Mouse (Mus musculus) midbrain, embryonic 15.5 days (tissue): ENCODE measurements around the gene Zpbp2. TPM values are rescaled to one million over a fixed set of nuclear protein-coding genes. Genes with fewer than 3 reads are reported as not detected.

Source experiments
- ATAC-seq: fragments of 200-750 bp; cut with Nextera tagmentation; replicated peaks from 2 replicates; pipeline ENCODE4 v1.8.0; 2017; ENCODE audit warnings: moderate TSS enrichment
- H3K27ac ChIP-seq: fragments of 300-500 bp; sonication (generic); 2 replicates; pipeline ENCODE4 v1.5.1; 2015; ENCODE audit warnings: mild to moderate bottlenecking, inconsistent platforms
- H3K27me3 ChIP-seq: fragments of 300-500 bp; sonication (generic); replicated peaks from 2 replicates; pipeline ENCODE4 v1.6.1; 2015; ENCODE audit warnings: inconsistent platforms
- H3K36me3 ChIP-seq: fragments of 300-500 bp; sonication (generic); replicated peaks from 2 replicates; pipeline ENCODE4 v1.6.1; 2015; ENCODE audit warnings: inconsistent platforms
- H3K4me1 ChIP-seq: fragments of 300-500 bp; sonication (generic); 2 replicates; pipeline ENCODE4 v1.6.1; 2015; ENCODE audit warnings: inconsistent platforms
- H3K4me2 ChIP-seq: fragments of 300-500 bp; sonication (generic); 2 replicates; pipeline ENCODE4 v1.6.1; 2015; ENCODE audit warnings: inconsistent platforms, mild to moderate bottlenecking, moderate library complexity
- H3K4me3 ChIP-seq: fragments of 300-500 bp; sonication (generic); 2 replicates; pipeline ENCODE4 v1.5.1; 2015; ENCODE audit warnings: mild to moderate bottlenecking, inconsistent platforms
- H3K9ac ChIP-seq: fragments of 300-500 bp; sonication (generic); 2 replicates; pipeline ENCODE4 v1.6.1; 2015; ENCODE audit warnings: mild to moderate bottlenecking, inconsistent platforms
- H3K9me3 ChIP-seq: fragments of 300-500 bp; sonication (generic); 2 replicates; pipeline ENCODE4 v1.6.1; 2016; ENCODE audit warnings: inconsistent platforms
- WGBS: fragments of 180-500 bp; shearing (Covaris S2); methylation state at CpG from one replicate; pipeline ENCODE4 v1.1.7; 2015; ENCODE audit warnings: mixed read lengths; 5-methylcytosine and 5-hydroxymethylcytosine counted together
- polyA plus RNA-seq: library from polyadenylated mRNA; unstranded; fragments of >200 nt; fragmentation: Nextera tagmentation; extraction: Ambion mirVana; gene quantifications from 2 replicates; pipeline ENCODE4 v1.2.1, GENCODE M21; 2015

The Zpbp2 gene
- polyA plus RNA-seq = 0.14 TPM in 1 of 2 replicates, not detected in the other

DNA sequence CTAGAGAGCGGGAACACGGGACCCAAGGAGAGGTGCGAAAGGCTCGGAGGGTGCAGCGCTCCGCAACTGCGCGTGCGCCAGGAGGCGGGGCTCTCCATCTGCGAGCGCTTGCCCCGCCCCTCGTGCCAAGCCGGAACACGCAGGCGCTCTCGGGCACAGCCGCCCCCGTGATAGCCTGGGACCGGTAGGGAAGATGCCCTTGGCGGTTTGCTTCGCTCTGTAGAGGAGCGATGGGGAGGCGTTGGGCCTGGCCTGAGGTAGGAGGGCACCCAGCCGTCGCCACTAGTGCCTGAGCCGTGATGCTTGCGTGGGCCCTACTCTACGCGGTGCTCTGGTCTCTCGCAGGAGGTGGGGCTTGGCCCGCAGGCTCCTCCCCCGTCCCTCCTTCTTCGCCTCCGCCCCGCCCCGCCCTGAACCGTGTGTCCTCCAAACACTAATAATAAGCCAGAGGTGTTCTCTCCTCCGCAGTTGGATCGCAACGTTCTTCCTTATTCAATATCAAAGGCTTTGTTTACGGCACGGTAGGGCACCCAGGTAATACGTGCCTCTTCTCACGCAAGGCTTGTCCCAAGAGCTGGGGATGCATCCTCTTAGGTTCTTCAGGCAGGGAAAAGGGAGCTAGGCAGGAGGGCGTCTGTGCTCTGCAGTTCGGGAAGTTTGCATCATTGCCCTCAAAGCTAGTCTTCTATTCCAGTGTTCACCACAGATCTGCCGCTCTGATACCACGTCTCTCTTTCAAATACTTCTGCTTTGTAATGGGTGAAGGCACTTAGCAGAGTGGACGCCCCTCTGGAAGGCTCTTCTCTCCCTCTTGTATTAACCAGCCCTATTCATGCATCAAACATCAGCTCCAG is at the start of gene Zpbp2:
TSS of gene Zpbp2 (plus strand) at position 123 of the 854 bp plus-strand sequence.
- WGBS = under 1% methylated on average over 51 of the region's 51 CpGs
- peak within 1 kb of the TSS; percentile 89 for H3K27ac ChIP-seq
- peak within 1 kb of the TSS; percentile 65 for H3K9ac ChIP-seq
- no peaks in the 10 kb centered on the region; the same call in 1 of the 2 replicates for H3K9me3 ChIP-seq
- no peaks in the 10 kb centered on the region for H3K36me3 ChIP-seq
- peak within 1 kb of the TSS; percentile 77 for H3K4me2 ChIP-seq
- peak; percentile 97 for ATAC-seq
- H3K27me3 ChIP-seq = peaks cover 42% of the 10 kb centered on the region
- peaks cover 11% of the 10 kb centered on the region for H3K4me1 ChIP-seq
- H3K4me3 ChIP-seq = peak within 1 kb of the TSS; percentile 55

DNA sequence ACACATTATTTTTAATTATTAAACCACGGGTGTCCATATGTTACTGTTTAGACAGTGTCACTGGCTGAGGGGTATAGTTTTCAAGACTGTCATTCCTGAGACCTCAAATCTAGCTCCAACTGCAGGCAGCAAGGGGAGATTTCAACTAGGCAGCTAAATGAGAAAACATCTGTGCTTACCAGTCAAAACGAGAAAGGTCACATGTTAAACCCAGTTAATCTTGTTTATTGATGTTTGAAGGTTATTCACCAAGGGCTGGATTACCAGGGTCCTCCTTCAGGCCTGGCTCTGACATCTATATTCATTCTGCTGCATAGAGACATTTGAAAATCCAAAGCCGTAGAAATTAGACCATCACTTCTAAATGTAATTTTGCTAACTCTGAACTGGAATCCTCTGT is 46.0 kb upstream of the Zpbp2 start:
- Histone ChIP-seq H3K9me3 (no peaks in the 10 kb centered on the region), H3K36me3 (no peaks in the 10 kb centered on the region), H3K4me2 (no peak overlapping the region), H3K27ac (no peak overlapping the region), H3K4me1 (no peaks in the 10 kb centered on the region), H3K9ac (no peak overlapping the region), H3K4me3 (no peak overlapping the region), H3K27me3 (no peaks in the 10 kb centered on the region)
- 59% methylated on average over 3 of the region's 3 CpGs for WGBS
- ATAC-seq = no peak

DNA sequence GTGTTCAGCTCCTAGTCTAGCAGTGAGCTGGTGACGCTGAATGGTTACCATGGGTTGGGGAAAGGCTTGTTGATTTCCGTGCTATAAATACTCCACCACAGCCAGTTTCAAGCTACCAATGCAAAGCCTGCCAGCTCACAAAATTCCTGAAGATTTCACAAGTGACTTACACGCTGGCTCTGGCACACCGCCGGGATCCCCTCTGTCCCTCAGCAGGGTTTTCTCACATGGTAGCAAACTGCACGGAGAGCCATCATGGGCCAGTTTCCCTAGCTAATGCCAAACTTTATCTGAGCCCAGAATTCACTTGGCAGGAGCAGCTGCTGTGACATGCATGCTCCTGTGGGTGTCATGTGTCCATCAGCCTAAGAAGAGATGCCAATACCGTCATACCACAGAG is 41.5 kb upstream of the Zpbp2 start:
- Histone ChIP-seq H3K36me3 (no peaks in the 10 kb centered on the region), H3K9me3 (no peaks in the 10 kb centered on the region), H3K27ac (no peak overlapping the region), H3K4me3 (no peak overlapping the region), H3K4me2 (no peak overlapping the region), H3K4me1 (no peaks in the 10 kb centered on the region), H3K27me3 (no peaks in the 10 kb centered on the region), H3K9ac (no peak overlapping the region)
- no peak for ATAC-seq
- 76% methylated on average over 7 of the region's 7 CpGs for WGBS

DNA sequence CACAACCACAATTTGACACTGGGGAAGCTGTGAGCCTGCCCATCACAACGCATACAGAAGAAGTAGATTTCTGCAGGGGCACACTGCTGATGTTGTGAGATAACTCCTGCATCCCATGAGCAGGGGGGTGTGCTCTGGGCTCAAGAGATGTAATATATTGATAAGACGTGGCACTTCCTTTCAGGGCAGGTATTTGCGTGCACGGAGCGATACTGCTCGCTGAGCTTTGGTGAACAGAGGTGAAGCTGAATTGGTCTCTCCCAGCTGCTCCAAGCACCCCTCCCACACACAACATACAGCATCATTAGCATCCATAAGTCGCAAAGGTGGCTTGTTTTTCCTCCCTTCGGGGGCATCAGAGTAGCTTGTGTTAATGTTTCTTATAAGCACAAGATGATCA is 40.8 kb upstream of the Zpbp2 start:
- Histone ChIP-seq H3K9me3 (no peaks in the 10 kb centered on the region), H3K9ac (no peak overlapping the region), H3K36me3 (no peaks in the 10 kb centered on the region), H3K27ac (no peak overlapping the region), H3K27me3 (no peaks in the 10 kb centered on the region), H3K4me3 (no peak overlapping the region), H3K4me2 (no peak overlapping the region), H3K4me1 (no peaks in the 10 kb centered on the region)
- no peak for ATAC-seq
- 90% methylated on average over 8 of the region's 8 CpGs for WGBS

DNA sequence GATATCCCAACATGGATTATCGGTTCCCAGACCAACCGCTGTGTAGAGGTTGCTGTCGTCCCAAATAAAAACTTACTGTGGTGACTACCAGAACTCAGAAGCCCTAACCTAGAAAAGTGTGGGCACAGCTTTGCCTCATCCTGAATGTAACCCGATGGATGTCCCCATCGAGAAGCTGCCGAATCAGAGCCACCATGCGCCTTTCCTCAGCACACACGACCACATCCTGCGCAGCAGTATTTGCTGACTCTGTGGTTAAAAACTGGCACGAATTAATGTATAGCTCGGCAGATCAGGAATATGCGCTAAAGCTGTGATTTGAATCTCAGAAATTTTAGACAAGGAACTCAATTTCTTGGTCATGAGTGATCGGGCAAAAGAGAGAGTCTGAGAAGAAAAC is 38.0 kb upstream of the Zpbp2 start:
- Histone ChIP-seq H3K36me3 (no peaks in the 10 kb centered on the region), H3K4me3 (no peak overlapping the region), H3K4me1 (no peaks in the 10 kb centered on the region), H3K9me3 (no peaks in the 10 kb centered on the region), H3K27me3 (no peaks in the 10 kb centered on the region), H3K4me2 (no peak overlapping the region), H3K9ac (no peak overlapping the region), H3K27ac (no peak overlapping the region)
- ATAC-seq = no peak
- 93% methylated on average over 13 of the region's 13 CpGs for WGBS

DNA sequence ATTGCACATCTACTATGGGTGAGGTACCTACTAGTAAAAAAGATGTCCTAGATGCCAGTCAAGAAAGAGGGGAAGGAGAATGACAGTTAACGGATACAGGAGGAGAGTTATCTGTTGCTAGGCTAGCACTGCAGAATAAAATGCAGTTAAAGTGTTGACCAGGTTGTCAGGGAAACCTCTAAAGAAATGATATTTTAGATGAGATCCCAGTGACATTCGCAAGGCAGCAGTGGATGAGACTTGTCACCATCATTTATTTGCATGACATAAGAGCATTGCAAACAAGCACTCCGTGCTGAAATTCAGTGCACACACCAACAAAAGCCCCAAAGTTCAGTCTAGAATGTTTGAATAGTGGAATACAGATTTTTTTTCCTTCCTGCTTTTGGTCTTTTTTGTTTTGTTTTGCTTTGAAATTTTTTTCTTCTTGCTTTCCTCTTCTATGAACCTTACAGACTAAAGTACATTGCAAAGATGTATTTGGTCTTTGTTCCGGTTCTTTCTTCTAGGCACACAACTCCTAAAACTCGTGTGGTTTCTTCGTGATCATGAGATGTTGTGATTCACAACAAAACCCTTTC is 37.5 kb upstream of the Zpbp2 start:
- Histone ChIP-seq H3K4me2 (no peak overlapping the region), H3K4me3 (no peak overlapping the region), H3K9me3 (no peaks in the 10 kb centered on the region), H3K27ac (no peak overlapping the region), H3K27me3 (no peaks in the 10 kb centered on the region), H3K9ac (no peak overlapping the region), H3K4me1 (no peaks in the 10 kb centered on the region), H3K36me3 (no peaks in the 10 kb centered on the region)
- 47% methylated on average over 6 of the region's 6 CpGs for WGBS
- no peak for ATAC-seq

DNA sequence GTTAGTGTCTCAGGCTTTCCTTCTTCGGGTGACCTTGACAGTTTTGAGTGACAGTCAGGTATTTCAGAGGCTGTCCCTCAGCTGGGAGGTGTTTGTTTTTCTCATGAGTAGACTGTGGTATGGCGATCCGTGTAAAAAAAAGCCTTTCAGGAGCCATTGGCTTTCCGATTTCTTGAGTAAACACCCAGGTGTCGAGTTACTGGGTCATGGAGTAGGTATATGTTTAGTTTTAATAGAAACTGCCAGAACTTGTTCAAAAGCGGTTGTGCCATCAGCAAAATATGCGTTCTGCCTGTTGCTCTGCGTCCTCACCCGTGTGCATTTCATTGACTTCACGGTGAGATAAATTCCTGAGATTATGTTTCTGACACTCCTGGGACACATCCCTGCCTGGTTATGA is 30.4 kb upstream of the Zpbp2 start:
- no peak for ATAC-seq
- Histone ChIP-seq H3K27me3 (no peaks in the 10 kb centered on the region), H3K9me3 (no peaks in the 10 kb centered on the region), H3K4me1 (no peaks in the 10 kb centered on the region), H3K9ac (no peak overlapping the region), H3K27ac (no peak overlapping the region), H3K36me3 (no peaks in the 10 kb centered on the region), H3K4me2 (no peak overlapping the region), H3K4me3 (no peak overlapping the region)
- WGBS = 69% methylated on average over 10 of the region's 10 CpGs

DNA sequence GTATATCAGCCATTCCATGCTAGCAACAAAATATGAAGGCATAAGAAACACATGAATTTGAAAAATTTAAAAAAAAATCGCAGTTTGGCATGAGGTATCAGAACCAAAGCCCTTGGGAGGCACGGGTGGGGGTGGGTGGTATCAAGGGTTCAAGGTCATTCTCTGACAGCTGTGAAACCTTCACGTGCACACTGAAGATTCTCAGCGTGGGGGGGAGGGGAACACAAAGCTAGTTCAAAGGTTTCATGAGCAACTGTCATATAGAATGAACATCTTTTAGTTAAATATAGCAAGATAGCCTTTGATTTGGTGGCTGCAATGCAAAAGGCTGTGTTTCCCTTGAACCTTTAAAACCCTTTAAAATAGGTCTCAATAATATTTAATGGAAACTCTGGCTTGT is 25.8 kb upstream of the Zpbp2 start:
- WGBS = 64% methylated on average over 4 of the region's 4 CpGs

DNA sequence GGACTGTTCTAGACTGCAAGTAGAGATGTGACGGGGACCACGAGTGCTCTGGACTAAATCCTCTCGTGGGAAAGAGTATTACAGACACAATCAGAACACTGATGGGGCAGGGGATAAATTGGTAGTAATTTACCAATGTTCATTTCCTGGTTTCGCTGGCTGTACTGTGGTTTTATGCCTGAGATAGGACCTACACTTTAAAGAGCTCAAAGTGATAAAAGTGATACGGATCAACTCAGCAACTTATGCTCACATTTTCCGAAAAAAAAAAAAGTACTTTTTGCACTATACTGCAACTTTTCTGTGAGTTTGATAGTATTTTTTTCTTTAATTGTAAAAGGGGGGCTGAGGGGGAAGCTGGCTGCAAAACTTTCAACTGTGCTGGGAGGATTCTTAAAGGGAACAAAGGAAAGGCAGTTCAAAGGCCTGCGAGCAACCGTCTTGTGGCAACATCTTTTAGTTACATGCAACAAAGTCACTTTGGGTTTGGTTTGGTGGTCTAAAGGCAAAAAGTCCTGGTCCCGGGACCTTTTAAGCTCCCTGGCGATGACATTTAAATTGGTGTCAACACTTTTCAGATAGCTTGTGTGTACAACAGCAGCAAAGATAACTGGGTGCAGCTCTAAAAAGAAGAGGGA is 24.0 kb upstream of the Zpbp2 start:
- H3K27ac ChIP-seq = no peak overlapping the region
- H3K36me3 ChIP-seq = no peaks in the 10 kb centered on the region
- H3K27me3 ChIP-seq = no peaks in the 10 kb centered on the region
- no peaks in the 10 kb centered on the region for H3K4me1 ChIP-seq
- no peak for ATAC-seq
- no peaks in the 10 kb centered on the region for H3K9me3 ChIP-seq
- 70% methylated on average over 10 of the region's 10 CpGs for WGBS
- no peak overlapping the region for H3K9ac ChIP-seq
- no peak overlapping the region for H3K4me3 ChIP-seq
- no peak overlapping the region for H3K4me2 ChIP-seq

More for the DNA sequence above, 25.8 kb upstream of the Zpbp2 start:
- Histone ChIP-seq H3K27me3 (no peaks in the 10 kb centered on the region), H3K4me1 (no peaks in the 10 kb centered on the region), H3K9ac (no peak overlapping the region), H3K9me3 (no peaks in the 10 kb centered on the region), H3K4me3 (no peak overlapping the region), H3K36me3 (no peaks in the 10 kb centered on the region), H3K4me2 (no peak overlapping the region), H3K27ac (no peak overlapping the region)
- no peak for ATAC-seq

DNA sequence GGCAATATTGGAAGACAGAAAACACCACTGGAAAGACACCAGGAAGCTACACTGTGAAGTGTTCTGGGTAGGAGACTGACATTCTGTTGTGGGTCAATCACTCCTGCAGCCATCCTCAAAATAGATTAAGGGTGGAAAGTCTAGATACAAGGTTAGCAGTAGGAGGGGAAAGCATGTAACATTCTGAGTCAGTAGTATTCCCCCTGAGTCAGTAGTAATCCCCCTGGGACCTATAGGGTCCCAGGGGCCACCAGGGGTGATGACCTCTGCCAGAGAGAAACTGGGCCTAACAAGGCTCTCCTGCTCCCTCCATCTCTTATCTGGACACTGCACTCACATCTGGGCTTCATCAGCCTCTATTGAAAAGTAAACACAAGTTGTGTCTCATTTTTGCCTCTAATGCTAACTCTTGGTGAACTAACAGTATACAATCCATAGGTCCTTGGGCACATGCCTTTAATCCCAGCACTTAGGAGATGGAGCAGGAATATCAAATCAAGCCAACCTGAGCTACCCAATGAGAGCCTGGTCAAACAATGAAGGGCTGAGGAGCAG is 13.3 kb upstream of the Zpbp2 start:
- no peak overlapping the region for H3K9ac ChIP-seq

DNA sequence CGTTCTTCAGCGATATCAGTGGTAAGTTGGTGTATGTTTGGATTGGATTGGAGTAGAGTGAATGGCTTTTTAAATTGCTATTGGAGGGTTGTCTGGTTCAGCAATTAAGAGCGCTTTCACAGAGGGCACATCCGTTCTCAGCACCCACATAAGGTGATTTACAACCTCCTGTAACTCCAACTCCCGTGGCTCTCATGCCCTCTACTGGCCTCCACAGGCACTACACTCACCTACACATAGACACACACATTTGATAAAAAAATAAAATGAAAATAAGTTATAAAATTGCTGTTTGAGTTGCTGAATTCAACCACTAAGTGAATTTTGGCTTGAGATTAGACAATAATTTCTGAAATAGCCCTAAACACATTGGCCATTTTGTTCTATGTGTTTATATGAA is 10.6 kb upstream of the Zpbp2 start:
- Histone ChIP-seq H3K4me3 (no peak overlapping the region), H3K27me3 (peaks cover 26% of the 10 kb centered on the region), H3K27ac (no peak overlapping the region), H3K9me3 (no peaks in the 10 kb centered on the region), H3K4me1 (peaks cover 2% of the 10 kb centered on the region), H3K36me3 (no peaks in the 10 kb centered on the region), H3K9ac (no peak overlapping the region), H3K4me2 (no peak overlapping the region)
- no peak for ATAC-seq
- 80% methylated on average over 5 of the region's 5 CpGs for WGBS

More for the DNA sequence above, 13.3 kb upstream of the Zpbp2 start:
- H3K36me3 ChIP-seq = no peaks in the 10 kb centered on the region
- no peaks in the 10 kb centered on the region for H3K4me1 ChIP-seq
- H3K4me2 ChIP-seq = no peak overlapping the region
- no peak for ATAC-seq
- peaks cover 13% of the 10 kb centered on the region for H3K27me3 ChIP-seq
- H3K27ac ChIP-seq = no peak overlapping the region
- H3K4me3 ChIP-seq = no peak overlapping the region
- no peaks in the 10 kb centered on the region for H3K9me3 ChIP-seq

DNA sequence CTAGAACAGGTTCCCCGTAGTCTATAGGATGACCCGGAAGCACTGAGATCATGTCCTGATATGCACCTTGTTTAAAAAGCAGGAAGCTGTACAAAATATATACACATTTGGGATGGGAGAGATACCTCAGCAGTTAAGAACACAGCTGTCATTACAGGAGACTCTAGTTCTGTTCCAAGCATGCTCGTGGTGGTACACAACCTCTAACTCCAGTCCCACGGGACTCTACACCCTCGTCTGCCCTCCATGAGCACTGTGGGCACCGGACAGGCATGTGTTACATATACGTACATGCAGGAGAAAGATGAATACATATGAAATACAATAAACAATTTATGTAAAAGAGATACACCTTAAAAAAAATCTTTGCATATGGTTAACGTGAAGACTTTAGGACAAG is 8.3 kb upstream of the Zpbp2 start:
- peaks cover 8% of the 10 kb centered on the region for H3K4me1 ChIP-seq
- H3K4me2 ChIP-seq = no peak overlapping the region
- no peak overlapping the region for H3K9ac ChIP-seq
- H3K4me3 ChIP-seq = no peak overlapping the region
- no peaks in the 10 kb centered on the region for H3K9me3 ChIP-seq
- H3K27me3 ChIP-seq = peaks cover 49% of the 10 kb centered on the region
- H3K27ac ChIP-seq = no peak overlapping the region
- no peaks in the 10 kb centered on the region for H3K36me3 ChIP-seq
- WGBS = 73% methylated on average over 8 of the region's 8 CpGs
- no peak for ATAC-seq
